Mouse (Mus musculus): ENCODE data around the gene Fggy.

DNA sequence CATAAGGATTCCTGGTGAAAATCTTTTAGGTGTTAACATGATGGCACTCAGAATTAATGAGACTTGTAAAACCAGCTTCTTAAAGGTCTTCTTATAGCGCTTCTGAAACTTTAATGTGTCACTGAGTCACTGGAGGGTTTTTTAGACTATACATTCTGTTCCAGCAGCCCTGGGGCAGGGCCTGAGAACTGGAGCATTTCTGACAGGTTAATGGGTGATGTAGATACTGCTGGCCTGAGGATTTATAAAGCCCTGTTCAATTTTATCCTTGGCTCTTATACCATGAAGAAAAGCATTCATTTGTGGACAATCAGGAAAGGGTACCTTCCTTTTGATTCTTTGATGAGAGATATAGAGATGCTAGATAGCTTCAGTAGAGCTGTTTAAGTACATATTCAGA is 45.9 kb downstream of the Fggy start:
- TF ChIP-seq CTCF (conservative IDR thresholded peaks at IDR 0.05; ENCODE audit: low read length) (no peak), NANOG (IDR thresholded peaks at IDR 0.05; ENCODE audit: borderline replicate concordance, low read length) (no peak), POU5F1 (IDR thresholded peaks at IDR 0.05; ENCODE audit: borderline replicate concordance, low read length) (no peak)
